Mouse (Mus musculus): ENCODE data around the gene Psmd12.
"Not testable (repeated sequence)": the region's sequence is repeated elsewhere in the genome, so short reads cannot be mapped to it uniquely, and the experiment has no call there.

Psmd12 gene

DNA sequence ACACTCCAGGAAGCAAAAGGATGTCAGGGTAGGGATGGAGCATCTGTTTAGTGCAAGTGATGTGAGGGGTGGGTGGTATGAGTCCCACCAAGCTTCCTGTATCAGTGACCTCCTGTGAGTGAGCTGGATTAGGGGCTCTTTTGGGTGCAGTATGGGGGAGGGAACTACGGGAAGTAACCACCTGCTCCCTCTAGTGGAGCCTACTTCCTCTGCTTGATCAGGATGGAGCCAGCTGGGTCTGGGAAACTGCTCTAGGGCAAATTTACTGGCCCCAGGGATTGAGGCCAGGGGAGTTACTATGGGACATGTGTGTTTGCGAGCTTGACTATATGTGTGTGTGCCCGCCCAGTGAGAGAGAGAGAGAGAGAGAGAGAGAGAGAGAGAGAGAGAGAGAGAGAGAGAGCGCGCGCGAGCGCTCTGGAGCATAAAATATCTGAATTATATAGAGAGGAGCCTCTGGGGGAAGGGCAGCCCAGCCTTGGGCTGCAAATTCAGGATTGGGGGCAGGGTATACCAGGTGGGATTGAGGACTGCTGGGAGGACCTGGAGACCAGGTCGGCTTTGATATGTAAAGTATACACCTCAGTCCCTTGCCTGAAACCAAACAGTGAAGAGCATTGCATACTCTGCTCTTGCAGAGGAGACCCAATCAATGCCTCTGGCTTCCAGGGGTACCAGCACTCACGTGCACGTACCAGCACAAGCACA is 30.5 kb downstream of the Psmd12 start:
- Histone ChIP-seq H3K4me1 (replicated peaks; ENCODE audit: low read depth, low read length) (peaks cover 49% of the 10 kb centered on the region), H3K27me3 (ENCODE audit: insufficient read depth, low read length) (no peaks in the 10 kb centered on the region), H3K4me3 (replicated peaks; ENCODE audit: low read length) (peak overlapping the region; percentile 65), H3K9me3 (ENCODE audit: low read length) (peaks cover 5% of the 10 kb centered on the region; the same call in 1 of the 2 replicates), H3K36me3 (ENCODE audit: insufficient read depth, low read length) (no peaks in the 10 kb centered on the region)
- TF ChIP-seq CTCF (conservative IDR thresholded peaks at IDR 0.05; ENCODE audit: low read length): peak; percentile 41
- TF ChIP-seq NANOG (IDR thresholded peaks at IDR 0.05; ENCODE audit: borderline replicate concordance, low read length): no peak
- no peak; the same call in 1 of the 2 replicates for TF ChIP-seq POU5F1 (IDR thresholded peaks at IDR 0.05; ENCODE audit: borderline replicate concordance, low read length)

DNA sequence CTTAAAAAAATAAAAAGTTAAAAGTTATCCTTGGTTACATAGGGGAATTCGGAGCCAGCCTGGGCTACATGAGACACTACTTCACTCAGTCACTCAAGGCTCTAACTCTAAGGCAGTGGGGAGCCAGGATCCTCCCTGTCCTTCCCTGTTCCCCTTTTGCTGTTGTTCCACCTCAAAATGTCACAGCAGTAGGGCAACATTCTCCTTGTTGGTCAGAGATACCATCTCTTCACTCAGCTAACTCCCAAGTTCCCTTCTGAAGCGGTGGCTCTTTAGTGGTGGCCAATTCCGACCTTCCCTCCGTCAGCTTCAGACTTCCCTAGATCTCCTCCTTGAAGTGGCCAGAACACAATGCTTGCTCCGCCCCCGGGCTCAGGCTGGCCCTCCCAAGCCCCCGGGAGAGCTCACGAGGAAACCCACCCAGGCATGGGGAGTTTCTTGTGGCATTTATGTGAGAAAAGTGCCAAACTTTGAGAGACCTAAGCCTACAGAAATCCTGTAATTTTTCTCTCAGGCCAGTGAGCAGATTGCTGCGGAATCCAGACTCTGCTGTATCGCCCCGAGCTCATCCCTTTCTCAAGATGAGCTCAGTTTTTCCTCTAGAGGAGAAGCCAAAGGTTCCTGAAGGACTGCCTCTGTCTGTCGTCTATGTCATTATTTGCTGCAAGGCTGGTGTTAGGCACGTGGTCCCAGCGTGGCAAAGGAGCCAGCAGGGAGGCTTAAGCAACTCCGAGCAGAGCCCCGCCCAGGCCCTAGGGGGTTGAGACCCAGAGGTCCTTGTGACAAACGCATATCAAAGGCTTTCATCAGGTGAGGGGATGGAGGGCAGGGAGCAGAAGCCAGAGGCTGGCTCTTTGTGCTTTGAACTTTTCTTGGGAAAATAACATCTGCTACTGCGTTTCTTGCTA is 31.3 kb downstream of the Psmd12 start:
- peaks cover 5% of the 10 kb centered on the region; the same call in 1 of the 2 replicates for H3K9me3 ChIP-seq (ENCODE audit: low read length)
- H3K4me3 ChIP-seq (replicated peaks; ENCODE audit: low read length): peak overlapping the region; percentile 65
- H3K36me3 ChIP-seq (ENCODE audit: insufficient read depth, low read length): no peaks in the 10 kb centered on the region
- H3K4me1 ChIP-seq (replicated peaks; ENCODE audit: low read depth, low read length): peaks cover 49% of the 10 kb centered on the region
- no peaks in the 10 kb centered on the region for H3K27me3 ChIP-seq (ENCODE audit: insufficient read depth, low read length)
- TF ChIP-seq NANOG (IDR thresholded peaks at IDR 0.05; ENCODE audit: borderline replicate concordance, low read length): no peak
- TF ChIP-seq POU5F1 (IDR thresholded peaks at IDR 0.05; ENCODE audit: borderline replicate concordance, low read length): peak; percentile 33; the same call in 1 of the 2 replicates
- TF ChIP-seq CTCF (conservative IDR thresholded peaks at IDR 0.05; ENCODE audit: low read length): no peak

DNA sequence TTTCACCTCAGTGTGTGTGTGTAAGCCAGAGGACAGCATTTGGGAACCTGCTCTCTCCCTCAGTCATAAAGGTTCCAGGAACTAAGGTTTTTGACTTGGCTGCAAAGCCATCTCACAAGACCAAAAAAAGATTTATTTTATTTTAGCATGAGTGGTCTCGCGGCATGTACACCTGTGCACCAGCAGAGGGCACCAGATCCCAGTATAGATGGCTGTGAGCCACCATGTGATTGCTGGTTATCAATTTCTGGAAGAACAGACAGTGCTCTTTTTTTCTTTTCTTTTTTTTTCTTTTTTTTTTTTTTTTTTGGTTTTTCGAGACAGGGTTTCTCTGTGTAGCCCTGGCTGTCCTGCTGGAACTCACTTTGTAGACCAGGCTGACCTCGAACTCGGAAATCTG is 32.7 kb downstream of the Psmd12 start:
- not testable (repeated sequence) for H3K36me3 ChIP-seq (ENCODE audit: insufficient read depth, low read length); H3K27me3 ChIP-seq (ENCODE audit: insufficient read depth, low read length); H3K4me3 ChIP-seq (replicated peaks; ENCODE audit: low read length); H3K9me3 ChIP-seq (ENCODE audit: low read length)
- peaks cover 54% of the 10 kb centered on the region for H3K4me1 ChIP-seq (replicated peaks; ENCODE audit: low read depth, low read length)
- TF ChIP-seq CTCF (conservative IDR thresholded peaks at IDR 0.05; ENCODE audit: low read length): peak; percentile 90

DNA sequence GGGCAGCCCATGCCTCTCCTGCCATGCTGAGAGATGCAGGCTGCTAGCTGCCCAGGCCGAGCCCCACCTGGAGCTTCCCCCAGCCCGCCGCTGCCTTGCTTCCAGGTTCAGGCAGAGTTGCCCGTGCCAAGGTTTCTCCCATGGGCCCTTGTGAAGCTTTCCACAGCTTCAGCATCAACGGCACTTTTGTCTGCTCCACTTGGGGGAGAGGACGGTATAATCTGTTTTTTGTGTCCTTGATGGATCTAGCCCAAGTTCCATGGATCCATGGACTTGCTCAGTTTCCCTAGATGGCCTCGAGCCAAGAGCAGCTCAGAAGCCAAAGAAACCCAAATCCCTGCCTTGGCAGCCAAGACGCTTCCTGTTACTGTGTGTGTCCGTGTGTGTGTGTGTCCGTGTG is 33.8 kb downstream of the Psmd12 start:
- Histone ChIP-seq H3K4me3 (replicated peaks; ENCODE audit: low read length) (no peak overlapping the region), H3K36me3 (ENCODE audit: insufficient read depth, low read length) (no peaks in the 10 kb centered on the region), H3K4me1 (replicated peaks; ENCODE audit: low read depth, low read length) (peaks cover 58% of the 10 kb centered on the region), H3K9me3 (ENCODE audit: low read length) (peaks cover 5% of the 10 kb centered on the region; the same call in 1 of the 2 replicates), H3K27me3 (ENCODE audit: insufficient read depth, low read length) (no peaks in the 10 kb centered on the region)
- TF ChIP-seq POU5F1 (IDR thresholded peaks at IDR 0.05; ENCODE audit: borderline replicate concordance, low read length) (no peak), CTCF (conservative IDR thresholded peaks at IDR 0.05; ENCODE audit: low read length) (no peak), NANOG (IDR thresholded peaks at IDR 0.05; ENCODE audit: borderline replicate concordance, low read length) (no peak)

DNA sequence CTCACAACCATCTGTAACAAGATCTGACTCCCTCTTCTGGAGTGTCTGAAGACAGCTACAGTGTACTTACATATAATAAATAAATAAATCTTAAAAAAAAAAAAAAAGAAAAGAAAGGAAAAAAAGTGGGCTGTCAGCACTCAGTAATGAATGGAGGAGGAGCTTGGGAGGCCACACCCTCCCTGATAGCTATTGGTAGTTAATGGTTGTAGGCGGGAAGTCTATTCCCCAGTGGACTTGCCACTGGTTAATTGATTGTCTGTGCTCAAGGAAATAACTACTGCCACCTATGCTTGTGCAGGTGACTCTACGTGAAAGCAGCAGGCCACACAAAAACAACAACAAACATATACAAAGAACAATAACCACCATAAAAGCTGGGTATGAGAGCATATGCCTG is 37.1 kb downstream of the Psmd12 start:
- TF ChIP-seq NANOG (IDR thresholded peaks at IDR 0.05; ENCODE audit: borderline replicate concordance, low read length) (no peak), CTCF (conservative IDR thresholded peaks at IDR 0.05; ENCODE audit: low read length) (no peak), POU5F1 (IDR thresholded peaks at IDR 0.05; ENCODE audit: borderline replicate concordance, low read length) (no peak)
- no peaks in the 10 kb centered on the region for H3K27me3 ChIP-seq (ENCODE audit: insufficient read depth, low read length)

DNA sequence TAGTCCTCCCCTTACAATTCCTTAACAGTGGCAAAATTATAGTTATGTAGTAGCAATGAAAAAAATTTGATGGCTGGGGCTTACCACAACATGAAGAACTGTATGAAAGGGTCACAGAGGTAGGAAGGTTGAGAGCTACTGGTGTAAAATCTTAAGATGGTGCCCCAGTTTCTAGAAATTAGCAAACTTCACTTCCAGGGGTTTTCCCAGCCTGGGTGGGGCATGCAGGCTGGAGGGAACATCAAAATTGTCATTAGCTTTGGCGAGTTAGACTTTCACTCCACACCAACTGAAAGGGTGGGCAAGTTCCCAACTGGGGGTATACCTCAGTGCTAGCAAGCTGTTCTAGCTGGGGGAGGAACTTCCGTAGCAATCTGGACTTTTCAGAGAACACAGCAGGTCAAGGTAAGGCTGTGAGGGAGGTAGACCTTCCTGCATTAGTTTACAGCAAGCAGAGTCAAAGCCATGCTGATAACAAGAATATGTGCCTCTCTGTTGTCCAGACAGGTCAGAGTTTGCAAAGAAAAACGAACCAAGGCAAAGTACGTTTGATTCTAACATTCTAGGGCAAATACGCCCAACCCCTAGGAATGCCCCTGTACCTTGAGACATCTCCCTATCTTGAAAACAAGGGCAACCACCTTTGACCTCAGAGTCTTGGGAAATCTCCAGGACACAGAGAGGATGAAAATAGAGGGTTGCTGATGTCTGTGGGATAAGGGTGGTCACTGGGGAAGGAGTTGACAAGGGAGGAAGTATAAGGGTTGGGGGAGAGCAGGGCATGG is 39.6 kb downstream of the Psmd12 start:
- Histone ChIP-seq H3K36me3 (ENCODE audit: insufficient read depth, low read length) (no peaks in the 10 kb centered on the region), H3K27me3 (ENCODE audit: insufficient read depth, low read length) (no peaks in the 10 kb centered on the region), H3K4me3 (replicated peaks; ENCODE audit: low read length) (no peak overlapping the region), H3K9me3 (ENCODE audit: low read length) (no peaks in the 10 kb centered on the region), H3K4me1 (replicated peaks; ENCODE audit: low read depth, low read length) (peaks cover 37% of the 10 kb centered on the region)
- no peak for TF ChIP-seq CTCF (conservative IDR thresholded peaks at IDR 0.05; ENCODE audit: low read length)
- TF ChIP-seq NANOG (IDR thresholded peaks at IDR 0.05; ENCODE audit: borderline replicate concordance, low read length): no peak
- no peak for TF ChIP-seq POU5F1 (IDR thresholded peaks at IDR 0.05; ENCODE audit: borderline replicate concordance, low read length)

More for the DNA sequence above, 37.1 kb downstream of the Psmd12 start:
- Histone ChIP-seq H3K4me1 (replicated peaks; ENCODE audit: low read depth, low read length) (peaks cover 52% of the 10 kb centered on the region), H3K9me3 (ENCODE audit: low read length) (no peaks in the 10 kb centered on the region), H3K36me3 (ENCODE audit: insufficient read depth, low read length) (no peaks in the 10 kb centered on the region), H3K4me3 (replicated peaks; ENCODE audit: low read length) (no peak overlapping the region)

DNA sequence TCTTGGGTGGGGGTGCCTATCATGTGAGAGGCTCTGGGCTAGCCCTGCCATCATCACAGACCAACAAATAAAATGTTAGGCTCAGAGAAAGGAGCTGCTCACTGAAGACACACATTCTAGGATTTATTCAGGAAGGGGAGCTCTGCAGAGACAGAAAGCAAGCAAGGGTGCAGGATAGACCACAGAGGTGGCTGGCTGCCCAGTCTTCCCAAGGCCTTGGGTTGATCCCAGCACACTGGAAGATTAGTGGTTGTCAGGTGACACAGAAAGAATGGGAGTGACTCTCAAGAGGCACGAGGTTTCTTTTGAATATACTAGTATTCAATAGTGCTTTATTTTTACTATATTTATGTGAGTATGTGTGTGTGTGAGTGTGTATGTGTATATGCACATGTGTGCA is 41.9 kb downstream of the Psmd12 start:
- no peak overlapping the region for H3K4me3 ChIP-seq (replicated peaks; ENCODE audit: low read length)
- H3K27me3 ChIP-seq (ENCODE audit: insufficient read depth, low read length): no peaks in the 10 kb centered on the region
- TF ChIP-seq NANOG (IDR thresholded peaks at IDR 0.05; ENCODE audit: borderline replicate concordance, low read length): no peak
- TF ChIP-seq CTCF (conservative IDR thresholded peaks at IDR 0.05; ENCODE audit: low read length): no peak
- TF ChIP-seq POU5F1 (IDR thresholded peaks at IDR 0.05; ENCODE audit: borderline replicate concordance, low read length): no peak

DNA sequence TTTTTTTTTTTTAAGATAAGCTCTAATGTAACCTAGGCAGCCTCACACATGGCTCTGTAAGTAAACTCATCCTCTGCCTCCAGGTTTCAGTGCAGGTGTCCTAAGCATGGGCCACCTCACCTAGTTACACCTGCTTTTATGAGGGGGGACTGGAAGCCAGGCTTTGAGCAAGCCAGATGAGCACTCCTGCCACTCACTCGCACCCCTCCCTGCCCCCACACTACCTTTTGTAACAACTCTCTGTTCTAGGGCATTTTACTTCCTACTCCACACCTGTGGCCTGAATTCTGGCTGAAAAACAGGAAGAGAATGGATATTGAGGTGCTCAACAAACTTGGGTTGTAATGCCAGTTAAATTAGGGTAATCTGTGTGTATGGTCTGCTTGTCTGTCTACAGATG is 45.7 kb downstream of the Psmd12 start:
- peaks cover 66% of the 10 kb centered on the region for H3K4me1 ChIP-seq (replicated peaks; ENCODE audit: low read depth, low read length)
- no peak overlapping the region for H3K4me3 ChIP-seq (replicated peaks; ENCODE audit: low read length)
- no peak for TF ChIP-seq POU5F1 (IDR thresholded peaks at IDR 0.05; ENCODE audit: borderline replicate concordance, low read length)
- TF ChIP-seq CTCF (conservative IDR thresholded peaks at IDR 0.05; ENCODE audit: low read length): no peak
- TF ChIP-seq NANOG (IDR thresholded peaks at IDR 0.05; ENCODE audit: borderline replicate concordance, low read length): no peak

More for the DNA sequence above, 41.9 kb downstream of the Psmd12 start:
- Histone ChIP-seq H3K36me3 (ENCODE audit: insufficient read depth, low read length) (no peaks in the 10 kb centered on the region), H3K9me3 (ENCODE audit: low read length) (no peaks in the 10 kb centered on the region), H3K4me1 (replicated peaks; ENCODE audit: low read depth, low read length) (peaks cover 57% of the 10 kb centered on the region)

More for the DNA sequence above, 45.7 kb downstream of the Psmd12 start:
- no peaks in the 10 kb centered on the region for H3K9me3 ChIP-seq (ENCODE audit: low read length)
- H3K36me3 ChIP-seq (ENCODE audit: insufficient read depth, low read length): no peaks in the 10 kb centered on the region
- H3K27me3 ChIP-seq (ENCODE audit: insufficient read depth, low read length): no peaks in the 10 kb centered on the region

All from E14TG2a.4 (cell line).